Mouse (Mus musculus): Measurements from ENCODE around the gene Vasn. TPM values are rescaled to one million over a fixed set of nuclear protein-coding genes. Genes with fewer than 3 reads are reported as not detected.

Gene Vasn
- polyA plus RNA-seq, 1 experiment from 2014 or later, result 15.1 TPM

- Histone ChIP-seq H3K4me3 (replicated peaks) (no peak overlapping the region), H3K9ac (no peak overlapping the region), H3K27ac (no peak overlapping the region), H3K4me2 (replicated peaks) (no peak overlapping the region), H3K36me3 (peaks cover 22% of the 10 kb centered on the region), H3K4me1 (replicated peaks) (peaks cover 52% of the 10 kb centered on the region), H3K27me3 (replicated peaks) (no peaks in the 10 kb centered on the region), H3K9me3 (no peaks in the 10 kb centered on the region)
- WGBS, result 77% methylated on average over 19 of the region's 19 CpGs
- no peak for ATAC-seq
Observed at GRCm38 (mm10) chr16:4608532-4609059, 31.1 kb upstream of the Vasn start.

- Histone ChIP-seq H3K36me3 (peaks cover 38% of the 10 kb centered on the region), H3K27me3 (replicated peaks) (no peaks in the 10 kb centered on the region), H3K4me1 (replicated peaks) (peaks cover 26% of the 10 kb centered on the region), H3K9ac (no peak overlapping the region), H3K4me3 (replicated peaks) (no peak overlapping the region), H3K9me3 (no peaks in the 10 kb centered on the region), H3K4me2 (replicated peaks) (no peak overlapping the region), H3K27ac (no peak overlapping the region)
- 96% methylated on average over 5 of the region's 5 CpGs for WGBS
- no peak for ATAC-seq
Observed at GRCm38 (mm10) chr16:4611193-4611592, 28.5 kb upstream of the Vasn start.

GRCm38 (mm10) chr16:4611676-4612075 lies 28.1 kb upstream of the Vasn start:
- H3K4me3 ChIP-seq (replicated peaks), result no peak overlapping the region
- no peaks in the 10 kb centered on the region for H3K9me3 ChIP-seq
- H3K36me3 ChIP-seq, result peaks cover 38% of the 10 kb centered on the region
- H3K4me2 ChIP-seq (replicated peaks), result no peak overlapping the region
- no peak overlapping the region for H3K9ac ChIP-seq
- ATAC-seq, result no peak
- no peaks in the 10 kb centered on the region for H3K27me3 ChIP-seq (replicated peaks)
- H3K27ac ChIP-seq, result no peak overlapping the region
- WGBS, result 92% methylated on average over 7 of the region's 7 CpGs
- peaks cover 21% of the 10 kb centered on the region for H3K4me1 ChIP-seq (replicated peaks)

- no peak for ATAC-seq
- Histone ChIP-seq H3K9ac (no peak overlapping the region), H3K4me1 (replicated peaks) (peaks cover under 1% of the 10 kb centered on the region), H3K36me3 (peaks cover 38% of the 10 kb centered on the region), H3K4me2 (replicated peaks) (no peak overlapping the region), H3K9me3 (no peaks in the 10 kb centered on the region), H3K27me3 (replicated peaks) (no peaks in the 10 kb centered on the region), H3K4me3 (replicated peaks) (no peak overlapping the region), H3K27ac (no peak overlapping the region)
- WGBS, result 92% methylated on average over 9 of the region's 9 CpGs
Observed at GRCm38 (mm10) chr16:4613736-4614135, 26.0 kb upstream of the Vasn start.

GRCm38 (mm10) chr16:4614639-4615038 lies 25.1 kb upstream of the Vasn start:
- Histone ChIP-seq H3K9ac (no peak overlapping the region), H3K27me3 (replicated peaks) (no peaks in the 10 kb centered on the region), H3K36me3 (peaks cover 38% of the 10 kb centered on the region), H3K27ac (no peak overlapping the region), H3K4me2 (replicated peaks) (no peak overlapping the region), H3K4me1 (replicated peaks) (no peaks in the 10 kb centered on the region), H3K4me3 (replicated peaks) (no peak overlapping the region), H3K9me3 (no peaks in the 10 kb centered on the region)
- WGBS, result 85% methylated on average over 3 of the region's 3 CpGs
- ATAC-seq, result no peak

- no peak overlapping the region for H3K27ac ChIP-seq
- no peak for ATAC-seq
- no peak overlapping the region for H3K9ac ChIP-seq
- no peak overlapping the region for H3K4me2 ChIP-seq (replicated peaks)
- H3K9me3 ChIP-seq, result no peaks in the 10 kb centered on the region
- peaks cover 38% of the 10 kb centered on the region for H3K36me3 ChIP-seq
- H3K27me3 ChIP-seq (replicated peaks), result no peaks in the 10 kb centered on the region
- no peak overlapping the region for H3K4me3 ChIP-seq (replicated peaks)
- H3K4me1 ChIP-seq (replicated peaks), result no peaks in the 10 kb centered on the region
- 58% methylated on average over 1 of the region's 1 CpGs for WGBS
Observed at GRCm38 (mm10) chr16:4615297-4615696, 24.4 kb upstream of the Vasn start.

GRCm38 (mm10) chr16:4616829-4617228 lies 22.9 kb upstream of the Vasn start:
- Histone ChIP-seq H3K36me3 (peaks cover 26% of the 10 kb centered on the region), H3K4me3 (replicated peaks) (no peak overlapping the region), H3K9ac (no peak overlapping the region), H3K27me3 (replicated peaks) (no peaks in the 10 kb centered on the region), H3K4me2 (replicated peaks) (no peak overlapping the region), H3K9me3 (no peaks in the 10 kb centered on the region), H3K27ac (0 out of 2 replicates have a peak overlapping the region, but pooled peaks have one; percentile 17), H3K4me1 (replicated peaks) (no peaks in the 10 kb centered on the region)
- 83% methylated on average over 4 of the region's 4 CpGs for WGBS
- no peak for ATAC-seq

GRCm38 (mm10) chr16:4624074-4624473 lies 15.7 kb upstream of the Vasn start:
- Histone ChIP-seq H3K27me3 (replicated peaks) (no peaks in the 10 kb centered on the region), H3K36me3 (peaks cover 11% of the 10 kb centered on the region; the same call in 1 of the 2 replicates), H3K9ac (peak overlapping the region; percentile 68), H3K4me3 (replicated peaks) (peak overlapping the region; percentile 63), H3K27ac (peak overlapping the region; percentile 82), H3K4me1 (replicated peaks) (peaks cover 11% of the 10 kb centered on the region), H3K4me2 (replicated peaks) (peak overlapping the region; percentile 76), H3K9me3 (no peaks in the 10 kb centered on the region)
- ATAC-seq, result peak; percentile 23
- 14% methylated on average over 9 of the region's 9 CpGs for WGBS

GRCm38 (mm10) chr16:4624481-4625110 lies 15.1 kb upstream of the Vasn start, which contains the start of gene Pam16:
TSS of gene Pam16 (minus strand) at chr16:4624988.
- Histone ChIP-seq H3K4me3 (replicated peaks) (peak within 1 kb of the TSS; percentile 63), H3K9ac (peak within 1 kb of the TSS; percentile 68), H3K9me3 (no peaks in the 10 kb centered on the region), H3K4me1 (replicated peaks) (peaks cover 11% of the 10 kb centered on the region), H3K27ac (peak within 1 kb of the TSS; percentile 82), H3K4me2 (replicated peaks) (peak within 1 kb of the TSS; percentile 76), H3K36me3 (peaks cover 11% of the 10 kb centered on the region; the same call in 1 of the 2 replicates), H3K27me3 (replicated peaks) (no peaks in the 10 kb centered on the region)
- peak; percentile 95 for ATAC-seq
- under 1% methylated on average over 56 of the region's 56 CpGs for WGBS

GRCm38 (mm10) chr16:4627105-4627504 lies 12.6 kb upstream of the Vasn start:
- H3K27ac ChIP-seq, result no peak overlapping the region
- no peaks in the 10 kb centered on the region for H3K27me3 ChIP-seq (replicated peaks)
- WGBS, result 66% methylated on average over 6 of the region's 6 CpGs

GRCm38 (mm10) chr16:4628898-4629419 lies 10.8 kb upstream of the Vasn start:
- WGBS, result 91% methylated on average over 9 of the region's 9 CpGs
- no peaks in the 10 kb centered on the region for H3K9me3 ChIP-seq
- no peak overlapping the region for H3K4me3 ChIP-seq (replicated peaks)
- no peak for ATAC-seq
- no peak overlapping the region for H3K27ac ChIP-seq
- peaks cover 17% of the 10 kb centered on the region; the same call in 1 of the 2 replicates for H3K36me3 ChIP-seq
- no peaks in the 10 kb centered on the region for H3K27me3 ChIP-seq (replicated peaks)
- no peak overlapping the region for H3K9ac ChIP-seq
- H3K4me1 ChIP-seq (replicated peaks), result 0 out of 2 replicates have a peak, but pooled peaks cover 4% of the 10 kb centered on the region
- H3K4me2 ChIP-seq (replicated peaks), result no peak overlapping the region

More at GRCm38 (mm10) chr16:4627105-4627504, 12.6 kb upstream of the Vasn start:
- Histone ChIP-seq H3K9ac (no peak overlapping the region), H3K36me3 (peaks cover 11% of the 10 kb centered on the region; the same call in 1 of the 2 replicates), H3K9me3 (no peaks in the 10 kb centered on the region), H3K4me1 (replicated peaks) (peaks cover 15% of the 10 kb centered on the region), H3K4me3 (replicated peaks) (no peak overlapping the region), H3K4me2 (replicated peaks) (no peak overlapping the region)
- ATAC-seq, result no peak

- peaks cover 17% of the 10 kb centered on the region; the same call in 1 of the 2 replicates for H3K36me3 ChIP-seq
- WGBS, result 18% methylated on average over 6 of the region's 6 CpGs
- H3K4me2 ChIP-seq (replicated peaks), result no peak overlapping the region
- no peak overlapping the region for H3K4me3 ChIP-seq (replicated peaks)
- no peak overlapping the region for H3K9ac ChIP-seq
- H3K27ac ChIP-seq, result no peak overlapping the region
- ATAC-seq, result peak; percentile 65
- 0 out of 2 replicates have a peak, but pooled peaks cover 4% of the 10 kb centered on the region for H3K4me1 ChIP-seq (replicated peaks)
- H3K27me3 ChIP-seq (replicated peaks), result no peaks in the 10 kb centered on the region
- H3K9me3 ChIP-seq, result no peaks in the 10 kb centered on the region
Observed at GRCm38 (mm10) chr16:4629950-4630349, 9.8 kb upstream of the Vasn start.
